Mouse (Mus musculus): Measurements from ENCODE around the gene Iqca.

- TF ChIP-seq CTCF (IDR thresholded peaks at IDR 0.05; ENCODE audit: extremely low read depth, insufficient read depth, low read length): no peak
- no peak for TF ChIP-seq POLR2A (IDR thresholded peaks at IDR 0.05; ENCODE audit: extremely low read depth, insufficient read depth, low read length)
Measured at GRCm38 (mm10) chr1:90156589-90156988, 3.4 kb upstream of the Iqca start.

Data from cortical plate, adult 2 months (tissue).